Mouse (Mus musculus): ENCODE data around the gene Gm3512. TPM values are rescaled to one million over a fixed set of nuclear protein-coding genes. Genes with fewer than 3 reads are reported as not detected.
A peak's percentile ranks its signal among the peaks of the same experiment; 100 is the strongest.
"Not testable (repeated sequence)": the region's sequence is repeated elsewhere in the genome, so short reads cannot be mapped to it uniquely, and the experiment has no call there.

Gm3512 gene
- polyA plus RNA-seq (2015; fragmentation: Nextera tagmentation; extraction: Ambion mirVana): 0.78 and 0.99 TPM in 2 replicates

DNA sequence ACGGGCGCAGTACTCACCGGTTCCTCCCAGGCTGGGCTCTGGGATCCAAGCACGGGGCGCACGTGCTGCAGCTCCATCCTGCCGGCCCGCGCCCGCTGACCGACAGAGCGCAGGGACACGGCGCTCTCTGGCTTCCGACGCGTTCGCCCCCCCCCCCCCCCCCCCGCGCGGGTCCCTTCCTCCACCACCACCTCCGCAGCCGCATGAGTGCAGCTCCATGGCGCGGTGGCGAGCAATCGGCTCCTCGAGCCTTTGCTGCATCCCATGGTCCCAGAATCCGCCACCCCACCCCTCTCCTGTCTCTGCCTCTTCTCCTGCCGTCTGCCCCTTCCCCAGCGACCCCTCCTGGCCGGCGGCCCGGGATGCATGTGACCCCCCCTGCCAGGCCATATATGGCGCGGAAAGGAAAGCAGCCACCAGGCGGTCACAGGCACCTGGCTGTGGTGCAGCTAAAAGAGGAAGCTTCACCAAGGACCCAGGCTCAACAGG is at the start of gene Gm3512:
Gm3512 (minus strand) TSS at position 51 of the 489 bp plus-strand sequence.
- not testable (repeated sequence) for H3K4me1 ChIP-seq (replicated peaks; ENCODE audit: control insufficient read depth, insufficient read depth, low read length); H3K36me3 ChIP-seq (ENCODE audit: control insufficient read depth, insufficient read depth); ATAC-seq; H3K9ac ChIP-seq (ENCODE audit: low read depth, low read length); H3K27ac ChIP-seq (ENCODE audit: low read depth, low read length); H3K27me3 ChIP-seq (replicated peaks; ENCODE audit: control insufficient read depth, insufficient read depth, low read length); H3K9me3 ChIP-seq (ENCODE audit: control insufficient read depth); H3K4me3 ChIP-seq (ENCODE audit: low read depth, low read length); H3K4me2 ChIP-seq (replicated peaks; ENCODE audit: low read depth)
- no CpG with 5 or more reads among the region's 37 CpGs for WGBS

DNA sequence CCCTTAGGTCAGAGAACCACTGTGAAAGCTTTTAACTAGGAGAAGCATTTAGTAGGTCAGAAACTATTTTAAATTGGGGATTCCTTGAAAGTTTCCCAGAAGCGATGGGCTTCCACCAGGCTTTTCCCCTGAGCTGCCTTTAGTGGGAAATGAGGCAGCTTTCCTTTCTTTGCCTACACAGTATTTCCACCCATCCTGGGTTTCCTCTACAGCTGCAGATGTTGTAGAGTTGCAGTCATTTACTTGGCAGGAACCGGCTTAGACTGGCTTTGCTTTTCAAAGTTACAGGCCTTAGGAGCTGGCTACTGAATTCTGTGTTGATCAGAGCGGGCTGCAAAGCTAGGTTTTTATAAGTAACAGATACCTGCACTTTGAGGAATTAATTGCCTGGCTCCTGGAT is 25.7 kb upstream of the Gm3512 start:
- not testable (repeated sequence) for H3K4me3 ChIP-seq (ENCODE audit: low read depth, low read length); H3K9me3 ChIP-seq (ENCODE audit: control insufficient read depth); H3K27me3 ChIP-seq (replicated peaks; ENCODE audit: control insufficient read depth, insufficient read depth, low read length); ATAC-seq; H3K4me2 ChIP-seq (replicated peaks; ENCODE audit: low read depth); H3K9ac ChIP-seq (ENCODE audit: low read depth, low read length); H3K27ac ChIP-seq (ENCODE audit: low read depth, low read length); H3K4me1 ChIP-seq (replicated peaks; ENCODE audit: control insufficient read depth, insufficient read depth, low read length); H3K36me3 ChIP-seq (ENCODE audit: control insufficient read depth, insufficient read depth)
- WGBS: 93% methylated on average over 1 of the region's 3 CpGs

DNA sequence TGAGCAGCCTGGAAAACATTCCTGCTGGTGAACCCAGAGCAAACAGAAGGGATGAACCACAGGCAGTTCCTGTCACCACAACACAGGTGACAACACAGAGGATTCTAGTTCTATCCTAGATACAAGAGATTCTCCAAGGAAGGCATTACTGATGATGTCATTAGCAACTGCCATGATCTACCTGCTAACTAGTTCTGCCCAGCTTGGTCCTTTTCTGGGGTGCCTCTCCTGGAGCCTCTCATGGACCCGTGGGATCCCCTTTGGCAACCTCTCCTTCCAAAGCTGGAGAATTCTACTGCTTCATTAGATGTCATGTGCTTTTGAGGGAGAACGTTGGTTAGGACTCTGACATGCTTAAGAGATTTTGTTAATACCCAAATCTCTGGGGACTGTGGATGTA is 20.1 kb upstream of the Gm3512 start, which contains the start of gene Gm16434:
Gm16434 (minus strand) TSS at position 101 of the 400 bp plus-strand sequence.
- WGBS: no CpG with 5 or more reads among the region's 2 CpGs
- H3K4me2 ChIP-seq (replicated peaks; ENCODE audit: low read depth); H3K36me3 ChIP-seq (ENCODE audit: control insufficient read depth, insufficient read depth); H3K9ac ChIP-seq (ENCODE audit: low read depth, low read length); H3K9me3 ChIP-seq (ENCODE audit: control insufficient read depth); H3K27me3 ChIP-seq (replicated peaks; ENCODE audit: control insufficient read depth, insufficient read depth, low read length); H3K27ac ChIP-seq (ENCODE audit: low read depth, low read length); H3K4me1 ChIP-seq (replicated peaks; ENCODE audit: control insufficient read depth, insufficient read depth, low read length); ATAC-seq; H3K4me3 ChIP-seq (ENCODE audit: low read depth, low read length): not testable (repeated sequence)

DNA sequence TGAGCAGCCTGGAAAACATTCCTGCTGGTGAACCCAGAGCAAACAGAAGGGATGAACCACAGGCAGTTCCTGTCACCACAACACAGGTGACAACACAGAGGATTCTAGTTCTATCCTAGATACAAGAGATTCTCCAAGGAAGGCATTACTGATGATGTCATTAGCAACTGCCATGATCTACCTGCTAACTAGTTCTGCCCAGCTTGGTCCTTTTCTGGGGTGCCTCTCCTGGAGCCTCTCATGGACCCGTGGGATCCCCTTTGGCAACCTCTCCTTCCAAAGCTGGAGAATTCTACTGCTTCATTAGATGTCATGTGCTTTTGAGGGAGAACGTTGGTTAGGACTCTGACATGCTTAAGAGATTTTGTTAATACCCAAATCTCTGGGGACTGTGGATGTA is 49.0 kb downstream of the Gm3512 start, which contains the start of gene Gm6676:
Gm6676 (minus strand) TSS at position 101 of the 400 bp plus-strand sequence.
- not testable (repeated sequence) for H3K4me3 ChIP-seq (ENCODE audit: low read depth, low read length); H3K9me3 ChIP-seq (ENCODE audit: control insufficient read depth); H3K27ac ChIP-seq (ENCODE audit: low read depth, low read length); H3K27me3 ChIP-seq (replicated peaks; ENCODE audit: control insufficient read depth, insufficient read depth, low read length); H3K36me3 ChIP-seq (ENCODE audit: control insufficient read depth, insufficient read depth); H3K4me2 ChIP-seq (replicated peaks; ENCODE audit: low read depth); H3K9ac ChIP-seq (ENCODE audit: low read depth, low read length); H3K4me1 ChIP-seq (replicated peaks; ENCODE audit: control insufficient read depth, insufficient read depth, low read length); ATAC-seq
- WGBS: no CpG with 5 or more reads among the region's 2 CpGs

DNA sequence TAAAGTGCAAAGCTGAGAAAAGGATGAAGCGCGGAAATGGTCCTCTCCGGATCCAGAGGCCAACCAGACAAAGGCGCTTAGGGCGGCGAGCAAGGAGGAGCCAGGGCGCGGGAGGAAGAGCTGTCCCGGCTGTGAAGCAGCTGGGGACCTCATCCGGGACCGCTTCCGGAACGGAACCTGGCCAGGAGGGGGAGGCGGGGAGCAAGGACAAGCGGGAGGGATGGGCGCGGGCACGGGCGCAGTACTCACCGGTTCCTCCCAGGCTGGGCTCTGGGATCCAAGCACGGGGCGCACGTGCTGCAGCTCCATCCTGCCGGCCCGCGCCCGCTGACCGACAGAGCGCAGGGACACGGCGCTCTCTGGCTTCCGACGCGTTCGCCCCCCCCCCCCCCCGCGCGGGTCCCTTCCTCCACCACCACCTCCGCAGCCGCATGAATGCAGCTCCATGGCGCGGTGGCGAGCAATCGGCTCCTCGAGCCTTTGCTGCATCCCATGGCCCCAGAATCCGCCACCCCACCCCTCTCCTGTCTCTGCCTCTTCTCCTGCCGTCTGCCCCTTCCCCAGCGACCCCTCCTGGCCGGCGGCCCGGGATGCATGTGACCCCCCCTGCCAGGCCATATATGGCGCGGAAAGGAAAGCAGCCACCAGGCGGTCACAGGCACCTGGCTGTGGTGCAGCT is 69.1 kb downstream of the Gm3512 start:
- peak overlapping the region; percentile 25 for H3K4me3 ChIP-seq (ENCODE audit: low read depth, low read length)
- H3K27me3 ChIP-seq (replicated peaks; ENCODE audit: control insufficient read depth, insufficient read depth, low read length); H3K4me1 ChIP-seq (replicated peaks; ENCODE audit: control insufficient read depth, insufficient read depth, low read length); H3K27ac ChIP-seq (ENCODE audit: low read depth, low read length); H3K36me3 ChIP-seq (ENCODE audit: control insufficient read depth, insufficient read depth); H3K9ac ChIP-seq (ENCODE audit: low read depth, low read length); ATAC-seq; H3K9me3 ChIP-seq (ENCODE audit: control insufficient read depth): not testable (repeated sequence)
- H3K4me2 ChIP-seq (replicated peaks; ENCODE audit: low read depth): peak overlapping the region; percentile 63
- 0% methylated on average over 7 of the region's 54 CpGs for WGBS

Other genes starting within 250 kb of the Gm3512 start
- not detected in 2 replicates for gene Gm6356, start 200.7 kb downstream of the Gm3512 start, polyA plus RNA-seq (2015; fragmentation: Nextera tagmentation; extraction: Ambion mirVana)
- gene Gm10406, start 147.1 kb downstream of the Gm3512 start, polyA plus RNA-seq (2015; fragmentation: Nextera tagmentation; extraction: Ambion mirVana): 0.08 TPM in 1 of 2 replicates, not detected in the other
- gene Gm3685, start 129.6 kb downstream of the Gm3512 start, polyA plus RNA-seq (2015; fragmentation: Nextera tagmentation; extraction: Ambion mirVana): not detected in 2 replicates
- 0.30 and 0.44 TPM in 2 replicates for gene Gm3696, start 73.9 kb downstream of the Gm3512 start, polyA plus RNA-seq (2015; fragmentation: Nextera tagmentation; extraction: Ambion mirVana)
- gene Gm6676, start 49.1 kb downstream of the Gm3512 start, polyA plus RNA-seq (2015; fragmentation: Nextera tagmentation; extraction: Ambion mirVana): not detected in 2 replicates
- not detected in 2 replicates for gene Gm16434, start 20.0 kb upstream of the Gm3512 start, polyA plus RNA-seq (2015; fragmentation: Nextera tagmentation; extraction: Ambion mirVana)
- not detected in 2 replicates for gene Gm3727, start 90.2 kb upstream of the Gm3512 start, polyA plus RNA-seq (2015; fragmentation: Nextera tagmentation; extraction: Ambion mirVana)
- 0.24 and 0.27 TPM in 2 replicates for gene Gm3739, start 140.5 kb upstream of the Gm3512 start, polyA plus RNA-seq (2015; fragmentation: Nextera tagmentation; extraction: Ambion mirVana)
- not detected in 2 replicates for gene Gm5797, start 157.9 kb upstream of the Gm3512 start, polyA plus RNA-seq (2015; fragmentation: Nextera tagmentation; extraction: Ambion mirVana)
- not detected in 2 replicates for gene Gm8374, start 190.6 kb upstream of the Gm3512 start, polyA plus RNA-seq (2015; fragmentation: Nextera tagmentation; extraction: Ambion mirVana)

Measured in intestine, postnatal 0 days (tissue).